Mouse (Mus musculus): ENCODE measurements around the gene Opcml. TPM values are rescaled to one million over a fixed set of nuclear protein-coding genes. Genes with fewer than 3 reads are reported as not detected.

Opcml gene
- polyA plus RNA-seq (2012) = 0.03 TPM in 2 replicates

- Histone ChIP-seq H3K4me3 (replicated peaks) (no peak within 1 kb of the TSS), H3K4me1 (ENCODE audit: control insufficient read depth) (no peaks in the 10 kb centered on the region), H3K27me3 (ENCODE audit: control insufficient read depth) (peaks cover 20% of the 10 kb centered on the region), H3K9me3 (ENCODE audit: control insufficient read depth, low read length) (no peaks in the 10 kb centered on the region), H3K36me3 (ENCODE audit: control insufficient read depth) (no peaks in the 10 kb centered on the region)
- no peak for TF ChIP-seq TAL1 (IDR thresholded peaks at IDR 0.05; ENCODE audit: low read length)
- no peak for TF ChIP-seq GATA1 (IDR thresholded peaks at IDR 0.05; ENCODE audit: low read length)
These were observed at the start of gene Opcml for GRCm38 (mm10) chr9:27790725-27791638. TSS of gene Opcml (plus strand) at chr9:27790775.

GRCm38 (mm10) chr9:27758709-27759108, 31.9 kb upstream of the Opcml start:
- no peak overlapping the region for H3K4me3 ChIP-seq (replicated peaks)
- no peaks in the 10 kb centered on the region for H3K4me1 ChIP-seq (ENCODE audit: control insufficient read depth)
- no peaks in the 10 kb centered on the region for H3K27me3 ChIP-seq (ENCODE audit: control insufficient read depth)
- no peaks in the 10 kb centered on the region for H3K9me3 ChIP-seq (ENCODE audit: control insufficient read depth, low read length)
- no peaks in the 10 kb centered on the region for H3K36me3 ChIP-seq (ENCODE audit: control insufficient read depth)
- TF ChIP-seq TAL1 (IDR thresholded peaks at IDR 0.05; ENCODE audit: low read length) = no peak
- TF ChIP-seq GATA1 (IDR thresholded peaks at IDR 0.05; ENCODE audit: low read length) = no peak

- Histone ChIP-seq H3K9me3 (ENCODE audit: control insufficient read depth, low read length) (no peaks in the 10 kb centered on the region), H3K4me1 (ENCODE audit: control insufficient read depth) (no peaks in the 10 kb centered on the region), H3K36me3 (ENCODE audit: control insufficient read depth) (no peaks in the 10 kb centered on the region), H3K4me3 (replicated peaks) (no peak overlapping the region), H3K27me3 (ENCODE audit: control insufficient read depth) (no peaks in the 10 kb centered on the region)
- TF ChIP-seq TAL1 (IDR thresholded peaks at IDR 0.05; ENCODE audit: low read length) = no peak
- no peak for TF ChIP-seq GATA1 (IDR thresholded peaks at IDR 0.05; ENCODE audit: low read length)
These were observed 29.4 kb upstream of the Opcml start for GRCm38 (mm10) chr9:27761196-27761595.

DNA sequence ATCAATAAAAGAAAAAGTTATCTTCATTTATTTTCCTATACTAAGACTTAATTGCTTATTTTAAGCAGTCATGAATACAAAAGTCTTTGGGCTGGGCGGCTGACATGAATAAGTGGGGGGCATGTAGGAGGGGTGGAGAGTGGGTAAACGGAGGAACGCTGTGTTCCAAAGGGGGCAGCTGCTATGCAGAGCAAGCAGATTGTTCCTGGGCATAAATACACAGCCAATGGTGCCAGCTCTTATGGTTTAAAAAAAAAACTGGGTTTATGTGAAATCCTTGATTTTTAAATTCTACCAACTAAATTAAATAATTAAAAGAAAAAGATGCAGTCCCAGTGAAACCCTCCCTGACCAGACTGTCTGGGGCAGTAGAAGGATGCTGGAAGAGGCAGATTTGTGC, 24.1 kb upstream of the Opcml start:
- Histone ChIP-seq H3K36me3 (ENCODE audit: control insufficient read depth) (no peaks in the 10 kb centered on the region), H3K4me3 (replicated peaks) (no peak overlapping the region), H3K4me1 (ENCODE audit: control insufficient read depth) (no peaks in the 10 kb centered on the region), H3K27me3 (ENCODE audit: control insufficient read depth) (no peaks in the 10 kb centered on the region), H3K9me3 (ENCODE audit: control insufficient read depth, low read length) (no peaks in the 10 kb centered on the region)
- TF ChIP-seq TAL1 (IDR thresholded peaks at IDR 0.05; ENCODE audit: low read length) (no peak), GATA1 (IDR thresholded peaks at IDR 0.05; ENCODE audit: low read length) (no peak)

GRCm38 (mm10) chr9:27767196-27767900, 23.2 kb upstream of the Opcml start:
- Histone ChIP-seq H3K4me1 (ENCODE audit: control insufficient read depth) (no peaks in the 10 kb centered on the region), H3K4me3 (replicated peaks) (no peak overlapping the region), H3K36me3 (ENCODE audit: control insufficient read depth) (no peaks in the 10 kb centered on the region), H3K9me3 (ENCODE audit: control insufficient read depth, low read length) (no peaks in the 10 kb centered on the region), H3K27me3 (ENCODE audit: control insufficient read depth) (no peaks in the 10 kb centered on the region)
- TF ChIP-seq GATA1 (IDR thresholded peaks at IDR 0.05; ENCODE audit: low read length) (no peak), TAL1 (IDR thresholded peaks at IDR 0.05; ENCODE audit: low read length) (no peak)

DNA sequence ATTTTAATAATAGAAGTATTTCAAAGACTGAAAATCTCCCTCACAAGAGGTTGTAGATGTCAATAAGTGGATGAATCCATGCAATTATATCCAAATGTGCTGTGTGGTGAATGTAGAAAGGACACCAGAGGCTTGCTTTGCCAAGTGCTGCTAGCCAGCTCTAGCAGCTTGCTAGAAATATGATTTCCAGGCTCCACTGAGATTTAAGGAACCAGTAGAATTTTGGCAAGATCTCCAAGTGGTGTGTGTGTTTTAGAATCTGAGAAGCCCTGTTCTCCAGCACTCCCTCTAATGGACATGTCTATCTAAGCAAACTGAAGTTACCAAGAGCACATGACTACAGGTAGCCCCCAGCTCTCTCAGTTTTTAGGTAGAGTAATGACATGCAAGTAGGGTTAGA, 21.8 kb upstream of the Opcml start:
- no peak overlapping the region for H3K4me3 ChIP-seq (replicated peaks)
- H3K9me3 ChIP-seq (ENCODE audit: control insufficient read depth, low read length) = no peaks in the 10 kb centered on the region
- no peaks in the 10 kb centered on the region for H3K27me3 ChIP-seq (ENCODE audit: control insufficient read depth)
- no peak for TF ChIP-seq GATA1 (IDR thresholded peaks at IDR 0.05; ENCODE audit: low read length)
- no peak for TF ChIP-seq TAL1 (IDR thresholded peaks at IDR 0.05; ENCODE audit: low read length)
- H3K4me1 ChIP-seq (ENCODE audit: control insufficient read depth) = no peaks in the 10 kb centered on the region
- no peaks in the 10 kb centered on the region for H3K36me3 ChIP-seq (ENCODE audit: control insufficient read depth)

DNA sequence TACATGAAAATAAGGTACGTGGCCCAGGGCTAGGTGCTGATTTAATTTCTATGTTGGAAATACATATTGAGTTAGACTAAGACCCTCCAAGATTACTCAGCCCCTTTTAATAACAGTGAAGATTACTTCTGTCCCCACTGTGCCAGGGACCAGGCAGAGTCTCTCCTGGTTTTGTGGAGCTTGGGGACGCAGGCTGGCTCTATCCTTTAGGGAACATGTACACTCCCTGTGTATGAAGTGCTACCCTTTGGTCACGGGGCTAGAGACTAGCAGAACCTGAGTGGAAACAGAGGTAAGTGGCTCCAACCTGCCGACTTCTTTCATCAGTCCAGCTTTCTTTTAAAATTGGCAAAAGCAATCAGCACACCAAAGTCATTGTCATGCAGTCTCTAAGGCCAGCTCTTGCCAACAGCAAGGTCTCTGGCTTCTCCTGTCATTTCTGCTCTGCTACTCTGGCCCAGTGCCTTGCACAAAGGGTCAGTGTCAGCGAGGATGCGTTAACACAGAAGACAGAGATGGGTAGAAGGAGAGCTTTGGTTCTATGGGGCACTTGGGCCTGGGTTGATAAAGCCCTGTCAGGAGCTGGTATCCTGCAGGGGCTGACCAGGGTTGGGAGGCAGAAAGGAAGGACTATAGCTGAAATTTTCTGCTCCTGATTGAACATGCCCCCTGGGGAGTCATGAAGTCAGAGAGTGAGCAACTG, 9.1 kb upstream of the Opcml start:
- Histone ChIP-seq H3K4me3 (replicated peaks) (no peak overlapping the region), H3K9me3 (ENCODE audit: control insufficient read depth, low read length) (no peaks in the 10 kb centered on the region), H3K36me3 (ENCODE audit: control insufficient read depth) (no peaks in the 10 kb centered on the region), H3K4me1 (ENCODE audit: control insufficient read depth) (no peaks in the 10 kb centered on the region), H3K27me3 (ENCODE audit: control insufficient read depth) (no peaks in the 10 kb centered on the region)
- TF ChIP-seq GATA1 (IDR thresholded peaks at IDR 0.05; ENCODE audit: low read length) = no peak
- TF ChIP-seq TAL1 (IDR thresholded peaks at IDR 0.05; ENCODE audit: low read length) = no peak

GRCm38 (mm10) chr9:27781994-27782337, 8.6 kb upstream of the Opcml start:
- Histone ChIP-seq H3K4me1 (ENCODE audit: control insufficient read depth) (no peaks in the 10 kb centered on the region), H3K9me3 (ENCODE audit: control insufficient read depth, low read length) (no peaks in the 10 kb centered on the region), H3K27me3 (ENCODE audit: control insufficient read depth) (no peaks in the 10 kb centered on the region), H3K4me3 (replicated peaks) (no peak overlapping the region), H3K36me3 (ENCODE audit: control insufficient read depth) (no peaks in the 10 kb centered on the region)
- no peak for TF ChIP-seq GATA1 (IDR thresholded peaks at IDR 0.05; ENCODE audit: low read length)
- no peak for TF ChIP-seq TAL1 (IDR thresholded peaks at IDR 0.05; ENCODE audit: low read length)

DNA sequence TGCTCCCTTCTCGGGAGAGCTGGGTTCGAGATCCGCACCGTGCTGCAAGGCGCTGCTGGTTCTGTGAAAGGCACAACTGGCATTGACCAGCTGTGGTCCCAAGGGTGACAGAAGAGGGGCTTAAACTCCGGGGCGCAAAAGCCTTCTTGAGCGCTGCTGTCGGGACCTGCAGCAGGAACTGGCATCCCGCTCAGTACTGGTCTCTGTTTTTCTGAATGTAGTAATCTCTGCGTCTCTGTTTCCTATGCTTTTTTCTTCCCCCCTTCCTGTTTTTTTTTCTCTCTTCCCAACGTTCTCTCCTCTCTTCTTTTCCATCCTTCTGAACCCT, 1.0 kb downstream of the Opcml start:
- Histone ChIP-seq H3K27me3 (ENCODE audit: control insufficient read depth) (peaks cover 20% of the 10 kb centered on the region), H3K4me3 (replicated peaks) (no peak overlapping the region), H3K4me1 (ENCODE audit: control insufficient read depth) (no peaks in the 10 kb centered on the region), H3K9me3 (ENCODE audit: control insufficient read depth, low read length) (no peaks in the 10 kb centered on the region), H3K36me3 (ENCODE audit: control insufficient read depth) (no peaks in the 10 kb centered on the region)
- TF ChIP-seq TAL1 (IDR thresholded peaks at IDR 0.05; ENCODE audit: low read length) = no peak
- TF ChIP-seq GATA1 (IDR thresholded peaks at IDR 0.05; ENCODE audit: low read length) = no peak

Data from erythroblast, embryonic 14.5 days (primary cell).